Mouse (Mus musculus) heart, postnatal 0 days (tissue): ENCODE results near the gene Macrod1.

Experiments
- CTCF ChIP-seq: IDR thresholded peaks from 2 replicates; pipeline ENCODE4 v1.5.1; 2016; ENCODE audit warnings: antibody characterized with exemption, control low read depth, low read depth
- EP300 ChIP-seq: IDR thresholded peaks from 2 replicates; pipeline ENCODE4 v1.6.1; 2016; ENCODE audit warnings: antibody characterized with exemption, low read depth

GRCm38 (mm10) chr19:7148541-7149085, 92.0 kb downstream of the Macrod1 start:
- TF ChIP-seq CTCF (no peak), EP300 (no peak)
